Mouse (Mus musculus): ENCODE data around the gene Stbd1.
A peak's percentile ranks its signal among the peaks of the same experiment; 100 is the strongest.

Stbd1 gene

DNA sequence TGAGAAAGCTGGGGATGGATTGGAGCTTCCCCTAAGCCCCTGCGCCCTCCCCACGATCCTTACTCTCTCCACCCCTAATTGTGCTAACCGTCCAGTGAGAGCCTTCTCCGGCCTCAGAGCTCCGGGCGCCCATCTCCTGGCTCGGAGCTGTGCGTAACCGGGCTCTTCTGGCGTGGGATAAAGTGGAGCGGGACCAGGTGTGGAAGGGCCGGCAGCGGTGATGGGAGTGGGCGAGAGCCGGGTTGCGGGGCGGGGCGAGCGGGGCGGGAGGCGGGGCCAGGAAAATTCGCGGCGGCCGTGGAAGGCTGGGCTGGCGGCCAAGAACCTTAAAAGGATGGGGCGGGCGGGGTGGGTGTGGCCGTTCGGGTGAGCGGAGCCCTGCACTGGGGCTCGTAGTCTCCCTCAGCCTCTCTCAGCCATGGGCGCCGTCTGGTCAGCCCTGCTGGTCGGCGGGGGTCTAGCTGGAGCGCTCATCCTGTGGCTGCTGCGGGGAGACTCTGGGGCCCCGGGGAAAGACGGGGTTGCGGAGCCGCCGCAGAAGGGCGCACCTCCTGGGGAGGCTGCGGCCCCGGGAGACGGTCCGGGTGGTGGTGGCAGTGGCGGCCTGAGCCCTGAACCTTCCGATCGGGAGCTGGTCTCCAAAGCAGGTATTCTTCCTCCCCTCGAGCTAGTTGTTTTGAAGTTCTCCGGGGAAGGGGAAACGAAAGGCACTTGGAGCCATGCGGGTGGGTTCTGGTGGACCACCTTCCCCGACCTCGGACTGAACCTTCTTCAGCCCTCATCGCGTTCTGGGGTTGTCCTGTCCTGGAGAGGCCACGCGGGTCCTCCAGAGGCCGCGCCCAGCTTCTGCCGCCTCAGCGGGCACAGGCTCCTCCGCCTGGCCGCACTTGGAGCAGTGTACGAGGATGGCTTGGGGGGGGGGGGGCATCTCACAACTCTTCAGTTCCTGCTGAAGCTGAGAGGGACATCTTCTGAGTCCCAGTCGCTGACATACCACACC lies at the start of gene Stbd1:
Gene Stbd1 (plus strand): TSS at position 351 of the 1,000 bp plus-strand sequence.
- no peak for DNase-seq (ENCODE audit: low read depth)

DNA sequence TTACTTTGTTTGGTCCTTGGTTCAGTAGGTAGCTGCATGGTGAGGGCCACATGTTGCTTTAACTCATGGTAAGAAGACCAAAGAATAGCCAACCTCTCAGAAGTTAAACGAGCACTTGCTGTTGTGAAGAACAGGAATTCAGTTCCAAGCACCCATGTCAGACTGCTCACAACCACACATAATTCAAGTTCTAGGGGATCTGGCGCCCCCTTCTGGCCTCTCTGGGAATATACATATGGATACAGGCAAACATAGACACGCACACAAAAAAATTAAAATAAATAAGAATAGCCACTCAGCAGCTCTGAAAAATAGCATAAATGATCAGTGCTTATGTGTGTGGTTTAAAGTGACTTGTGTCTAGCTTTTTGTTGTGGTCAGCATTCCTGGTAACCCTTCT lies 48.9 kb upstream of the Stbd1 start:
- DNase-seq (ENCODE audit: low read depth), result peak; percentile 4

DNA sequence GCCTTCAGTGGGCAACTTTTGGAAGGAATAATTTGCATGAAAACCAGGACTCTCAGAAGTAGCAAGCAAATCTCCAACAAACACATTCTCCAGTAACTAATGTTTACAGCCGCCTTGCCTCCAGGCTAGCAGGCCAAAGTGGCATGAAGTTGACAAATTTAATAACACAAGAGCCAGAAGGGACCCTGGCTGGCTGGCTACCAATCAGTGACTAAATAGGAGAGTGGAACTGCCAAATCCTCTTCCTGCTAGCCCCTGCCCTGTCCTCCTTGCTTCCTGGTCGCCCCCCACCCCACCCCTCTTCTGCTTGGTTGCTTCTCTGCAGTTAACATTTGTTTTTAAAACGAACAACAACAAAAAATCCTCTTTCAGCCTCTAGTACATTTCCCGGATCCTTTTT lies 48.4 kb upstream of the Stbd1 start:
- DNase-seq (ENCODE audit: low read depth), result no peak

DNA sequence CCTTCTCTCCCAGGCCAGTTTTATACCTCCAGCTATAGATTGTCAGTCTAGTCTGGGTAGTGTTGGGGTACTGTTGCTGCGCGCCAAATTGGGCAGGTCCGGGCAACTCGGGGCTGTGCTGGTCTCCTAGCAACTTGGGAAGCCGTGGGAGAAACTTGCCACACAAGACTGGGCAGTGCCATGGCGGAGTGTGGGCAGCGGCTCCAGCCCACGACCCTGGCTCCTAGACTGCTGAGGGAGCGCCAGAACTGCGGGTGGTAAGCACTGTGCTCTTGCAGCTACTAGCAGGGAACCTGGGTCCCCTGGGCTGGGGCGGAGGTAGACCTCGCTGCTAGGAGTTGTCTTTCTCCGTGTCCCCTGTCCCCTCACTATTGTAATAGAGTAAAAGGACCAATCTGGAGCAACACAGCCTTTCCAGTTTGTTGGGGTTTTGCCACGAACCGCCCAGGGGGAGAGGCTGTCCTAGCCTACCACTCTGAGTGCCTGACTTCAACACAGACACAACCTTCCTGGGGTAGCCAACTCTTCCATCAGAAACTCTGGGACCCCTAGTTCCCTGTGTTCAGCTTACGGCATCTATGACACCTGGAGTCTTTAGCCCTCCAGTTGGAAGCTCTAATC lies 47.8 kb upstream of the Stbd1 start, which contains the start of gene Fam47e:
Gene Fam47e (plus strand): TSS at position 179 of the 621 bp plus-strand sequence.
- DNase-seq (ENCODE audit: low read depth), result no peak

DNA sequence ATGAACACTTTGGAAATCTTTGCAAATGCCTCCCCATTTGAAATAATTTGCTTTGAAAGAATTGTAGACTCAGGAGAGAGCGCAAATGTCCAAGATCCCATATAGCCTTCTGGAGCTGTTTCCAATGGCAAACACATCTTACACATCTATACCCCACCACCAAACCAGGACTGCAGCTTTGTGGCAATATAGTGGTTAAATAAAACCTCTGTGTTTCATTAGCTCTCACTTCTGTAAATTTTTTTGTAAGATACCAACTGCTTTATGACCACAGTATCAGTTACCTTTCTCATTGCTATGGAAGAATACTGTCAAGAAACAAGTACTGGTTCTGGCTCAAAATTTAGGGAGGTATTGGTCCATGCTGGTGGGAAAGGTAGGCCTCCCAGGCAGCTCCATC lies 46.9 kb upstream of the Stbd1 start:
- no peak for DNase-seq (ENCODE audit: low read depth)

DNA sequence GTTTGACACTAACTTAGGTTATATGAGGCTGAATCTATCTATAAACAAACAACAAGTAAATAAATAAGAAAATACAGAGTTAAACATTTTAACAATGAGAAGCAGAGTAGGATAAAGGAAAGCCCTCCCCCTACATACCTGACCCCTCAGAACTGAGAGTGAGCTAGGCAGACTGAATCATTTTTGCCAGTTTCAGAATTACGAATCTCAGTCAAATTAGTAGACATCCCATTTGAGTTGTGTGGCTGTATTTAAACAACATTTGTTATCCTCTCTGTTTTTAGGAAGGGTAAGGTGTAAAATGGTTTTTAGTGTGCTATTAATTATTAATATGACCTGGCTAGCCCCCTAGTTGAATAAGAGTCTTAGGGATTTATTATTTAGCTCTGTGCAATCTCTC lies 45.3 kb upstream of the Stbd1 start:
- no peak for DNase-seq (ENCODE audit: low read depth)

DNA sequence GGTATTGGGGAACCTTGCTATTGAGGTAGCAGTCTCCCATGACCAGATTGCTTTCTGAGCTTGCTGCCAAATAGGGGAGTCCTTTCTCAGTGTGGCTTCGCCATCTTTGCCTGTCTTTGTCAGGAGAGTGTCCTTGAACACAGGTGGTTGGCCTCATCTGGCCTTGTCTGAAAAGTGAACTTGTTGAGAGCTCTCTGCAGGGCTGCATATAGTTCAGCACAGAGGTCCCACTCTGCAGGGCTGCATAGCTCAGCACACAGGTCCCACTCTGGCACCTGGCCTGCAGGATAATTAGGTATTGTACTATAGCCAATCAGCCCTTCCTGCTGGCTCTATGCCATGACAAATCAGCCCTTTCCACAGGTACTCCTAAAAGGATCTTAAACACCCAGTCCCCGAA lies 42.6 kb upstream of the Stbd1 start:
- DNase-seq (ENCODE audit: low read depth), result no peak

DNA sequence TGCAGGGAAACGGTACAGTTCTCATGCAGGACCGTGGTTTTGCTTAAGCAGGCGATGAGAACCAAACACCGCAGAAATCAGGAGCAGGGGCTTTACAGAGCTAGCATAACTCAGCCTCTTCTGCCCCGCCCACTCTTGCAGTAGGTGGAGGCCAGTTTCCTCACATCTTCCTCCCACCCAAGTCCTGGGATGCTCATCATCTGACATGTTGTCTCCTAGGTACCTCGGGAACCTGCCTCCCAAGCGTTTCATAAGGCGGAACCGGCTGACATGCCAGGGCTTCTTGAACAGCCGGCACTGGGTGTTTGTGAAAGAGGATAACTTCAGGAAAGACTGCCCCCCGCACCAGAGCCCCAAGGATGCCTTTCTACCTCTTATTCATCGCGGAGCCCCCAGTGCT lies 40.8 kb upstream of the Stbd1 start:
- DNase-seq (ENCODE audit: low read depth), result no peak

DNA sequence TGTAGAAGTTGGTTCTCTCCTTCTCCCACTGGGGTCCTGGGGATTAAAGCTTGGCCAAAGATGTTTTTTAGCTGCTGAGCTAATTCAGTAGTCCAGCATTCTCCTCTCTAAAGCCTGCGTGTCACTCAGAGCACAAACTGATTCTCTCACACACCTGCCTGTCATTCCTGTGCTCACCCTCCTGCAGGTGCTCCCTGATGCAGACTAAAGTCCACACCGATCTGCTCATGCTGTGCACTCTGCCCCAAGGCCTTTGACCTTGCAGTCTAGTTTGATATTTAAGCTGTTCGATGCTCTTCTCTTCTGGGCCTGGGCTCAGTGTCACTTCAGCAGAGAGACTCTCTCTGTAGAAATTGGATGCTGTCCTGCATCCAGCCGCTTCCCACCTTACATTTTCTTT lies 31.6 kb upstream of the Stbd1 start:
- no peak for DNase-seq (ENCODE audit: low read depth)

DNA sequence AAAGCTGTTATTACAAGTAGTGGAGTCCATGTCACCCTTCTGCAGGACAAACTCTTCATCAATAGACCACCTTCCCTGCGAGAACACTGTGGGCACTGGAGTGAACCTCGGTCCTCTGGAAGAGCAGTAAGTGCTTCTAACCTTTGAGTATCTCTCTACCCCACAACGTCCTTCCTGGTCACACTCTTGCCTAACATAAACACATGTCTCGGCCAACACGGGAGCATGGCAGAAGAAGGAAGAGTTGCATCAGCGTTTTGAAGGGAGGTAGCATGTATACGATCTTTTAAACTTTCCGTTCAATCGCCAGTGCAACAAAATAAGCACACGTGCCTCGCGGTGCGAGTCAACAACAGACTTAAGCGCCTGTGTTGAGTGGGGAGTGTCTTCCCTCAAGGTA lies 23.3 kb upstream of the Stbd1 start:
- DNase-seq (ENCODE audit: low read depth), result no peak

DNA sequence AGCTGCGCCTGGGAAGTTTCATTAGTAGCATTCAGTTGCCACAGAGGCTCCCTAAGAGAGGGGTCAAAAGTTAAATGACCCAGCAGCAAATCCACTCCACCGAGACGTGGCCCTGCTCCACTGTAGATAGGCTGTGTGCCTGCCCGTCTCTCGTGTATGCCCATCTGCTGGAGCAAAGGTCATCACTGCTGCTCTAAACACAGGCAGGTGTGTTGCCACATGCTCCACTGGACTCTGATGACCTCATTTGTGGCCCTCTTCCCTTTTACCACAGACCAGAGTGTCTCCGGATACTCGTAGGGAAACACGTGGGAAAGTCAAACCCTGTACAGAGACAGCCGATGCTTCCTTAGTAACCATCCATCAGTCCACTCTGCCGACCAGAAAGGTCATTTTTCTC lies 16.9 kb upstream of the Stbd1 start:
- no peak for DNase-seq (ENCODE audit: low read depth)

DNA sequence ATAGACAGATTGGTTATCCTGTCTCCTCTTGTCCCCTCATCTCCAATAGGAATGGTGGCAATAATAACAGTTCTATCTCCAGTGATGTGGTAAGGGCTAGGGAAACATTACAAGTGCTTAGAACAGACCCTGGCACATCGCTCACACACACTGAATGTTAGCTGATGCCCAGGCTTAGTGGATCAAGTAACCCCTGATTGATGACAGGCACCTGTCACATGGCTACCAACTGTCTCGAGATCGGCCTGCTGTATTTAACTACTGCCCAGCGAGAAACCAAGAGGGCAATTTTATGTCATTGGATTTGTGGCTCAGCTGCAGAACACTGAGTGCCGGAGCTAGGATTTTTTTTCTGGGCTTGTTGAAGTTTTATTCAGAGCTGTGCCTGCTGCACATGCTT lies 7.8 kb upstream of the Stbd1 start:
- DNase-seq (ENCODE audit: low read depth), result no peak

DNA sequence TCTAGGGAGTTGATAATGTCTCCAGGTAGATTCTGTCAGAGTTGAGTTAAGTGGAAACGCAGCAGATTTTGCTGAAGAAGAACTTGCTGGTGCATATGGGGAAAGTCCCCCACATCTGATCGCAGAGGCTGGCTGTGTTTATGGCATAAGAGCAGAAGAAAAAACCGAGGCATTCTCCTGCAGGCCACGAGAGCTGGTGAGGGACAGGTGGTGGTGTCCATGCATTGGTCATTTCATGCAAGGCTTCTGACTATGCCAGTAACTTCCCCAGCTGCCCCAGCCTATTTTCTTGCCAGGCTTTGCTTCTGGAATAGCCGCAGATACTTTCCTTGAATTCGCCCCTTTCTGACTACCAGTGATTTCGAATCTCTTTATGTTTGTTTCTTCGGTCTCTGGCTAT lies 6.0 kb upstream of the Stbd1 start:
- DNase-seq (ENCODE audit: low read depth), result no peak

DNA sequence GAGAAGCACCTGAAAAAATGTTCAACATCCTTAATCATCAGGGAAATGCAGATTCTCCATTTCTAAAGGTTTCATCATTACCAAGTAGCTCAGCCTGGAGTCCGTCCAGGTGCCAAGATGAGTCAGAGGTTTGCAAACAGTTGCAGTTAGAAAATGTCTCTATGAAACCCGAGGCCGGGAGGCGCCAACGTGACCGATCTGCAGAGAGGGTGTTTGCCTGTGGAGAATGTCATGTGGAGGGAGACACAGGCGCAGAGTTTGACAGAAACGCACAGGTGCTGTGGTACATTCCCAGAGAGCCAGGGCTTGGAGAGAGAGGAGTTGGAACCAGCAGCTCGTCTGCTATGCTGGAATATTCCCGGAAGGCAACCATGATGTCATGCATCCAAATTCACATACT lies 3.8 kb upstream of the Stbd1 start:
- no peak for DNase-seq (ENCODE audit: low read depth)

DNA sequence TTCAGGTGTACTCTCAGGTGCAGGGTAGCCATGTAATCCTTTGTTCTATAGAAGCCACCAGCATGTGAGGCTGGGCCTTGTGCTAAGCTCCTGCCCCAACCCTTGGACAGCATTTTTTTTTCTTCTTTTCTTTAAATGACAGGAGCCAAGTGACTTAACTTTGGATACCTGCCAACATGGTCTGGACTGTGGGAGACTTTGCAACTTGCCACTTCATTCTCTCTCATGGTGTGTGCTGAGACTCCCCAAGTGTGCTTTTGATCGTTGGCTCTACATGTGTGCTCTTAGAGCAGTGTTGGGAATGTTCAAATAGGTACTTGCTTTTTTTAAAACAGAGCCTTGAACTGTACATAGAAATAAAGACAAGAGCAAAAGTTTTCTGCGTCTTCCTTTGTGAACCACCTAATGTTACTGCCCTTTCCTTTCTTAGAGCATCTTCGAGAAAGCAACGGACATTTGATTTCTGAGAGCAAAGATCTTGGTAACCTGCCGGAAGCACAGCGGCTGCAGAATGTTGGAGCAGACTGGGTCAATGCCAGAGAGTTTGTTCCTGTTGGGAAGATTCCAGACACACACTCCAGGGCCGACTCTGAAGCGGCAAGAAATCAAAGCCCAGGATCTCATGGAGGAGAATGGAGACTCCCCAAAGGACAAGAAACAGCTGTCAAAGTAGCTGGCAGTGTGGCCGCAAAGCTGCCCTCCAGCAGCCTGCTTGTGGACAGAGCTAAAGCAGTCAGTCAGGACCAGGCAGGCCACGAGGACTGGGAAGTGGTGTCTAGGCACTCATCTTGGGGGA lies 1.8 kb downstream of the Stbd1 start:
- no peak for DNase-seq (ENCODE audit: low read depth)

DNA sequence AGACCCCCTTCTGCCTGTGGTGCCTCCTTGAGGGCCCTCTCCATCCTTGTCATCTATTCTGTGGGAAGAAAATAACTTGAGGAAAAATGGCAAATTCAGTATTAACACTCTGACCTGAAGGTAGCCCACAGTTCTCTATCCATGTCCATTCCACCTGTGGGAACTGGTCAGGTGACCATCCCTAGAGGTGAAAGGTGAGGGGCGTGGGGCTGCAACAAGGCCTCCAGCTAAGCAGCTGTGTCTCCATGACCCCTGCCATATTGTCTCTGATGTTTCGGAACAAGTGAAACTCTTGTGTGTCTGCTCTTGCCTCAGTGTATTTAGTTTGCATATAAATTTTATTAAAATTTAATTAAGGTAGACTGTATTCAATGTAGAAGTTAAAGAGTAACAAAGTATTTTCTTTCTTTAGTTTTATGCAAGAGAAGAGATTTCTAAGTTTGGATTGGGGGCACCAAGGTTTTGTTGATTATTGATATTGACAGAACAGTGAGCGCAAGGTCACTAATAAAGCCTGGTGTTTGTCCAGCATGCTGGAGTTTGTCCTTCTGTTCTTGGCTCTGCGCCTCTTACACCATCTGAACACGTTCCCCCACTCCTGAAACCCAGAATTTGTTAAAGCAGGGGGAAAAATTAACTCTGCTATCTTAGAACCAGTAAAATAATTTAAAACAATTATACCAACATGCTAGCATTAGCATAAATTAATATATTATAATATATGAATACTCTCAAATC lies 4.8 kb downstream of the Stbd1 start:
- DNase-seq (ENCODE audit: low read depth), result no peak

DNA sequence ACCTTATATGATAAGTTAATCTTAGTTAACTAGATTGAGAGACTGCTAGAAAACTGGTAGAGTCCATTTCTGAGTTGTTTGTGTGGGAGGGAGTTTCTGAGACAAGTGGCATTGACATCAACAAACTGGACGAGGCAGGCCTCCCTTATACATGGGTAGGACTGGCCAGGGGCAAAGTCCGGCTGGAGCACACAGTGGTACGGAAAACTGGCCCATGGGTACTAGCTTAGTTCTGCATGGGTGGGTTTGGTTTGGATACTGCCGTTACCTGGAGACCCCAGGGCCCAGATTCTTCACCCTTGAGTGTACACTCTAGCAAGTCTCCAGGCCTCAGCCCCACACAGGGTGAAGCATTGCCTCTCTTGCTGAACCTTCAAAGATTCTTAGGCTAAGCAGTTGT lies 9.9 kb downstream of the Stbd1 start:
- no peak for DNase-seq (ENCODE audit: low read depth)

DNA sequence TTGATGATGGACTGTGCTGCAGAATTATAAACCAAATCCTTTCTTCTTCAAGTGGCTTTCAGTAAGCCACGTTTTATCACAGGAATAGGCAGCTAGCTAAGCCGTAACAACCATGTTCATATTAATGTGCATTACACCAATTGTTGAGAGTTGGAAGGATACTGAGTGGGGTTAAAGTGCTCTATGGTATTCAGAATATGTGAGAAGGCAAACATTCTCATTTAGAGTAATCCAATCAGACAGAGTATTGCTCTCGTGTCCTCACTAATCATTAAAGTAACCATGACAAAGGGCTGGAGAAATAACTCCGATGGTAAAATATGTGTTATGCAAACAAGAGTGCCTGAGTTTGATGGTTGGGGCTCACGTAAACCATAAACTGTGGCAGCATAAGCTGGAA lies 19.0 kb downstream of the Stbd1 start:
- no peak for DNase-seq (ENCODE audit: low read depth)

DNA sequence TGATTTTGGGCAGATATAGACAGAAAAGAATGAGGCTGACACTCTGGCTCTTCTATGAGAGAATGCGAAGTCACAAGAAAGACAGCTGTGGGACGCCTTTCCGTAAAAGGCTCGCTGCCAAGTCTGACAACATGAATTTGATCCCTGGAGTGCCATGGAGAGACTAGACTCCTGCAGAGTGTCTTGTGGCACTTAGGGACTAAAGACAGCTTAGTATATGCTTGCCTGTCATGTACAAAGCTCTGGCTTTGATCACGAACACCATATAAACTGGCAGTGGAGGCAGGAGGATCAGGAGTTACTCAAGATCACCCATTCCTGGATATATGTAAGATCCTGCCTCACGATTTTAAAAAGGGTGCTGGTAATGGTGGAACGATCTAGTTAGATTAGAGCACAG lies 25.1 kb downstream of the Stbd1 start:
- no peak for DNase-seq (ENCODE audit: low read depth)

DNA sequence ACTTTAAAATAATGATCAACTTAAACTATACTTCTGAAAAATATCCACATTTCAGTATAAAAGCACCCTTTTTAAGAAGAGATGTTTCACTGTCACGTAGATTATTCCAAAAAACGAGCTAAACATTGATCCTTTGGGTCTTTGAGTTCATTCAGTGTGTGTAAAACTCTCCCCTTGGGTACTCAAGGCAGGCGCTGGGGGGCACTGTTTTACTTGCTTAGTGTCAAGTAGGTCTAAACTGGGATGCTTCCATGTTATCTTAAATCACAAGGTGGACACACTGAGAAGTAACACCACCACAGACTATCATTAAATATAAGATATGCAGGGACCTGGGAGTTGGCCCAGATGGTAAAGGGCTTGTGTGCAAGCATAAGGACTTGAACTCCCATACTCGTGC lies 30.7 kb downstream of the Stbd1 start:
- no peak for DNase-seq (ENCODE audit: low read depth)

DNA sequence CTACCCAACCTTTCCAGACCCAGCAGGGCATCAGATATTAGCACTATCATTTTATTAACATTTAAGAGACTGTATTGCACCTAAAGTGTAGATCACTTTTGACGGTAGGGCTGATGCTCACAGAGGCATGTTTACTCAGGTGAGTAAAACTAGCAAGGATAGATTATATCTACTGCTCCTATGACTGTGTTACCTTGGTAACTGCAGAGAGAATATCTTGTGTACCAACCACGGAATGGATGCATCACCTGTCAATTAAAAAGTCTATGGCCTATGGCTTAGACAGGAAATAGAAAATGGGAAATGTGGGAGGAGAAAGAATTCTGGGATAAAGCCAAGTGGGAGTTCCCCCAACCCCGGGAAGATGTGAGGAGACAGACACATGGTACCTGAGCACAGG lies 32.1 kb downstream of the Stbd1 start:
- no peak for DNase-seq (ENCODE audit: low read depth)

DNA sequence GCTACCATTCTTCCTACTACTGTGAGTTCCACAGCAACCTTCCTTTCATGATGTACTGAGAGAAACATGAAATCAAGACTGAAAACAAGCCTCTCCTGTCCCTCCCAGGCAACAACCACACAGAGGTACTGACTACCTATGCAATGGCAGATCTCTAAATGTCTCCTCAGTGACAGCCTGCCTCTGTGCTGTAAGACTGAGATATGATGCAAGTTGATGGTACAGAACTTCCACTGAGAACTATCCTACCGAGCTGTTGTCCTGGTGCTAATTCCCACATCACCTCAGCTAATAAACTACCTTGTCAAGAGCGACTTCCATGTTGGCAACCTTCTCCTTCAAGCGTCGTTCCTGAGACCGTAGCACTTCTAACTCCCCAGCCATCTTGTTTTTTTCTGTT lies 33.0 kb downstream of the Stbd1 start:
- DNase-seq (ENCODE audit: low read depth), result no peak
